In the genomic region with DNA sequence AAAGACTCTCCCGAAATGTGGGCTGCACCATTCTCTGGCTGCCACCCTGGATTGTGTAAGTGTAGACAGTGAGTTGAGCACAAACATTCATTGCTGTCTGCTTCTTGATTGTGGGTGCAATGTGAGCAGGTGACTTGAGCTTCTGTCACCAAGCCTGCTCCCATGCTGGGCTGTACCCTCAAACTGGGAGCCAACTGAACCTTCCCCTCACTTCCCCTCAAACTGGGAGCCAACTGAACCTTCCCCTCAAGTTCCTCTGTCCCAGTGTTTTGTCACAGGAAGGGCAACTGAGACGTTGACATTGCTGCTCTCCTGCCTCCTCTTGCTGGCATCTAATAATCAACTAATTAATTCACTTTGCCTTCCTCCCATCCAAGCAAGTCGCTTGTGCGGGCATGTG, we compare ENCODE assay signal across 23 mouse cellular contexts.
"Had no signal": no experiment of that assay in that cellular context is flagged by ENCODE, and none has a peak within 500 bp of the region (broad histone marks: within the 10 kb centered on the region; RNA-seq: fewer than 3 reads in every experiment).

No protein-coding gene starts in this region.

- H3K4me3 ChIP-seq: gastrocnemius, adult 2 months; heart, adult 2 months; heart, embryonic 13.5 days; heart, embryonic 15.5 days; hindbrain, embryonic 13.5 days; hindbrain, embryonic 15.5 days; layer of hippocampus, adult 2 months; left cerebral cortex, adult 2 months; limb, embryonic 10.5 days; limb, embryonic 12.5 days had no signal

- H3K36me3 ChIP-seq: heart, embryonic 13.5 days; heart, embryonic 15.5 days; hindbrain, embryonic 13.5 days; hindbrain, embryonic 15.5 days; limb, embryonic 10.5 days; limb, embryonic 12.5 days had no signal

- ATAC-seq: hindbrain, postnatal 0 days; intestine, embryonic 16.5 days had no signal

- H3K9me3 ChIP-seq: heart, embryonic 13.5 days; heart, embryonic 15.5 days; hindbrain, embryonic 13.5 days; hindbrain, embryonic 15.5 days; limb, embryonic 10.5 days; limb, embryonic 12.5 days had no signal

- DNase-seq: gastrocnemius, adult 2 months; gastrocnemius, postnatal 10 days; gastrocnemius, postnatal 25 days; heart, adult 11 months; heart, adult 2 months; heart, postnatal 14 days; heart, postnatal 36 days; kidney, adult 11 months; kidney, adult 8-10 months; kidney, postnatal 10 days; kidney, postnatal 25 days; kidney, postnatal 4 days had no signal

- H3K4me2 ChIP-seq: heart, embryonic 11.5 days; heart, embryonic 13.5 days; heart, embryonic 15.5 days; hindbrain, embryonic 13.5 days; hindbrain, embryonic 15.5 days; limb, embryonic 12.5 days had no signal

- H3K4me1 ChIP-seq: hindbrain, embryonic 15.5 days had no signal

- H3K9ac ChIP-seq: heart, embryonic 13.5 days; heart, embryonic 15.5 days; hindbrain, embryonic 13.5 days; hindbrain, embryonic 15.5 days; limb, embryonic 12.5 days had no signal

- H3K27ac ChIP-seq: gastrocnemius, adult 2 months; heart, adult 2 months; heart, embryonic 13.5 days; heart, embryonic 15.5 days; hindbrain, embryonic 13.5 days; hindbrain, embryonic 15.5 days; hindbrain, postnatal 0 days; layer of hippocampus, adult 2 months; left cerebral cortex, adult 2 months; limb, embryonic 10.5 days; limb, embryonic 12.5 days had no signal

- H3K27me3 ChIP-seq: heart, embryonic 13.5 days; heart, embryonic 15.5 days; hindbrain, embryonic 13.5 days; hindbrain, embryonic 15.5 days; limb, embryonic 12.5 days had no signal
